Mouse (Mus musculus) neural tube, embryonic 14.5 days (tissue): ENCODE data around the gene Cds2. TPM values are rescaled to one million over a fixed set of nuclear protein-coding genes. Genes with fewer than 3 reads are reported as not detected.
"Not testable (repeated sequence)": the region's sequence is repeated elsewhere in the genome, so short reads cannot be mapped to it uniquely, and the experiment has no call there.

Source experiments
- ATAC-seq: fragments of 200-750 bp; cut with Nextera tagmentation; 2 replicates; pipeline ENCODE4 v1.8.0; 2017; ENCODE audit warnings: low read depth, mild to moderate bottlenecking, moderate TSS enrichment, moderate library complexity
- H3K27ac ChIP-seq: fragments of 300-500 bp; sonication (generic); 2 replicates; pipeline ENCODE4 v1.5.1; 2014; ENCODE audit warnings: low read depth, mild to moderate bottlenecking, control low read depth, low read length, moderate library complexity, mixed read lengths
- H3K27me3 ChIP-seq: fragments of 300-500 bp; sonication (generic); 2 replicates; pipeline ENCODE4 v1.6.1; 2014; ENCODE audit warnings: low read length; ENCODE audit not compliant: control insufficient read depth, insufficient read depth
- H3K36me3 ChIP-seq: fragments of 300-500 bp; sonication (generic); 2 replicates; pipeline ENCODE4 v1.6.1; 2014; ENCODE audit warnings: low read length, mixed read lengths; ENCODE audit not compliant: control insufficient read depth, insufficient read depth
- H3K4me1 ChIP-seq: fragments of 300-500 bp; sonication (generic); 2 replicates; pipeline ENCODE4 v1.6.1; 2014; ENCODE audit warnings: low read length; ENCODE audit not compliant: control insufficient read depth, insufficient read depth
- H3K4me2 ChIP-seq: fragments of 300-500 bp; sonication (generic); 2 replicates; pipeline ENCODE4 v1.6.1; 2014; ENCODE audit warnings: mild to moderate bottlenecking, low read depth, low read length, control low read depth
- H3K4me3 ChIP-seq: fragments of 300-500 bp; sonication (generic); 2 replicates; pipeline ENCODE4 v1.5.1; 2014; ENCODE audit warnings: low read depth, low read length, control low read depth, mixed read lengths
- H3K9ac ChIP-seq: fragments of 300-500 bp; sonication (generic); replicated peaks from 2 replicates; pipeline ENCODE4 v1.6.1; 2014; ENCODE audit warnings: low read depth, mild to moderate bottlenecking, control low read depth, low read length, mixed read lengths
- H3K9me3 ChIP-seq: fragments of 300-500 bp; sonication (generic); 2 replicates; pipeline ENCODE4 v1.6.1; 2016; ENCODE audit warnings: low read length; ENCODE audit not compliant: control insufficient read depth
- WGBS: fragments of 180-500 bp; shearing (Covaris S2); extraction: QIAGEN DNeasy Blood & Tissue Kit; methylation state at CpG from one replicate; pipeline ENCODE4 v1.1.7; 2014; 5-methylcytosine and 5-hydroxymethylcytosine counted together
- polyA plus RNA-seq: library from polyadenylated mRNA; unstranded; fragments of >200 nt; fragmentation: Nextera tagmentation; extraction: Ambion mirVana; gene quantifications from 2 replicates; pipeline ENCODE4 v1.2.1, GENCODE M21; 2014

The Cds2 gene
- polyA plus RNA-seq, 1 experiment from 2014 or later, result 52.8 TPM

GRCm38 (mm10) chr2:132284492-132285139 lies 21.7 kb downstream of the Cds2 start:
- WGBS, result 86% methylated on average over 12 of the region's 12 CpGs
- Histone ChIP-seq H3K27me3 (no peaks in the 10 kb centered on the region), H3K9ac (no peak overlapping the region), H3K27ac (no peak overlapping the region), H3K4me3 (no peak overlapping the region), H3K4me1 (peaks cover 9% of the 10 kb centered on the region; the same call in 1 of the 2 replicates), H3K9me3 (no peaks in the 10 kb centered on the region), H3K36me3 (no peaks in the 10 kb centered on the region), H3K4me2 (no peak overlapping the region)
- peak; percentile 45; the same call in 1 of the 2 replicates for ATAC-seq

GRCm38 (mm10) chr2:132285722-132286121 lies 22.8 kb downstream of the Cds2 start:
- H3K4me1 ChIP-seq, H3K4me2 ChIP-seq, H3K36me3 ChIP-seq, H3K4me3 ChIP-seq, H3K27ac ChIP-seq, H3K27me3 ChIP-seq, ATAC-seq, H3K9me3 ChIP-seq, H3K9ac ChIP-seq: not testable (repeated sequence)
- 93% methylated on average over 5 of the region's 5 CpGs for WGBS

DNA sequence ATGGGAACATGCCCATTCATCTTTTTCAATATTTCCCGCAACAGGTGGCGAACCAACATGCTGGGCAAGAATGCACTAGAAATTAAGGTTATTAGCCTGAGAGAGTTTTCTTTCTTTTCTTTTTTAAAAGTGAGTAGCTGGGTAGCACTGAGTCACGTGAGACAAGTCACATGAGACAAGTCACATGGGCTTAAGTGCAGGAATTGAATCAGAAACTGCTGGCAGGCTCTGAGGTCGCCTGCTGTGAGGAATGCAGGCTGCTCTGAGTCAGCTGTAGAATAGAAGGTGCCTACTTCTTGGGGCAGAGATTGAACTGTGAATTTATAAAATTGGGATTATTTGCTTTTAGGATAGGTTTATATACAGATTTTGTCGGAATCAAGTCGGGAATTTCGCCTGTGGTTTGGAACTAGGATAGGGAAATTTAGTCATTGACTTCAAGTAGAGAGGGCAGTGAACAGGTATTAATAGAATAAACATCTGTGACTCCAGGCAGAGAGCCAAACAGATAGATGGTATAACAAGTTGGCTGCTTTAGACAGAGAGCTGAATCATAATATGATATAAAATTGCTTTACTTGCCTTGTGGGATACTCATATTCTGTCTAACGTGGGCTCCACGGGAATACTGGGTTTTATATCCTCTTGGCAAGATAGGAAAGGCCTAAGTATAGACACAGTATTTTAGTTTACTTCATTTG lies 23.6 kb downstream of the Cds2 start:
- Histone ChIP-seq H3K9ac (no peak overlapping the region), H3K9me3 (no peaks in the 10 kb centered on the region), H3K4me1 (peaks cover 9% of the 10 kb centered on the region; the same call in 1 of the 2 replicates), H3K36me3 (no peaks in the 10 kb centered on the region), H3K27ac (no peak overlapping the region), H3K4me3 (no peak overlapping the region), H3K27me3 (no peaks in the 10 kb centered on the region), H3K4me2 (no peak overlapping the region)
- 88% methylated on average over 9 of the region's 9 CpGs for WGBS
- no peak for ATAC-seq

DNA sequence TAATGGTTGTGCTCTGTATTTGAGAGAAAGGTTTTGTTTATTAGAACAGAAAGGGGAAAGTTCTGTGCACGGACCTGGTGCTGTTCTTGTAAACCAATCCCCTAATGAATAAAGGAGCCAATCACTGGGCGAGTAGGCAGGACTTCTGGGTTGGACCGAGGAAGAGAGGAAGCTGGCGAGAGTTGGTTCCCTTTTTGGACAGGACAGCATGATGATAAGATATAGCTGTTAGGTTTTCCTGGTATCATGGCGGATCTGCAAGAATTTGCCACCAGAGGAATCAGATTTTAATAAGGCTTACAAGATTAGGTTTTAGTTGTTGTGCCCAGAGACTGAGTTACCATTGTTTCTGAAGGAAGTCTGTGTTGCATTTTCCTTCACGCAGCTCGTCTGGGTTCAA lies 26.3 kb downstream of the Cds2 start:
- not testable (repeated sequence) for H3K27ac ChIP-seq, H3K36me3 ChIP-seq, H3K9ac ChIP-seq, H3K4me2 ChIP-seq, H3K4me1 ChIP-seq, H3K4me3 ChIP-seq, H3K9me3 ChIP-seq, ATAC-seq, H3K27me3 ChIP-seq
- 89% methylated on average over 5 of the region's 7 CpGs for WGBS

GRCm38 (mm10) chr2:132290808-132291207 lies 27.9 kb downstream of the Cds2 start:
- Histone ChIP-seq H3K27me3 (no peaks in the 10 kb centered on the region), H3K4me2 (no peak overlapping the region), H3K9me3 (no peaks in the 10 kb centered on the region), H3K4me3 (no peak overlapping the region), H3K27ac (no peak overlapping the region), H3K9ac (no peak overlapping the region), H3K4me1 (no peaks in the 10 kb centered on the region), H3K36me3 (0 out of 2 replicates have a peak, but pooled peaks cover 5% of the 10 kb centered on the region)
- no peak for ATAC-seq
- 71% methylated on average over 6 of the region's 6 CpGs for WGBS

DNA sequence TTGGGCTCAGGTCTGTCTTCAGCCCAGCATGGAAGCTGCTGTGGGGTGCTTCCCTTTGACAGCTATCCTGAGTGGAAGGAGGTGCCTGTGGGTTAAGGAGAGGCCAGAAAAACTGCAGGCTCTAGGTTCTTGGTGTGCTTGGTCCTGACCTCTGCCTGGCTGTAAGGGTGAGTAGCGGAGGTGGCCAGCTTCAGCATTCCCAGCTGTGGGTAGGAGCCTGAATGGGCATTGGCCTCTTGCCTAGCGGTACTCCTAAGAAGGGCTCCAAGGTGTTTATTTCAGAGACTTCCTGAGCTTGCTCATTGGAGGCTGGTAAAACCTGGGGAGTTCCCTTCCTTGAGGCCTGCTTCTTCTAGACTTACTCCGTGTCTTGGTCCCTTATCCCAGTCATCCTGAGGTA lies 28.3 kb downstream of the Cds2 start:
- ATAC-seq, result no peak
- WGBS, result 84% methylated on average over 3 of the region's 3 CpGs
- Histone ChIP-seq H3K4me3 (no peak overlapping the region), H3K9me3 (no peaks in the 10 kb centered on the region), H3K4me1 (no peaks in the 10 kb centered on the region), H3K9ac (no peak overlapping the region), H3K36me3 (0 out of 2 replicates have a peak, but pooled peaks cover 5% of the 10 kb centered on the region), H3K27me3 (no peaks in the 10 kb centered on the region), H3K4me2 (no peak overlapping the region), H3K27ac (no peak overlapping the region)

DNA sequence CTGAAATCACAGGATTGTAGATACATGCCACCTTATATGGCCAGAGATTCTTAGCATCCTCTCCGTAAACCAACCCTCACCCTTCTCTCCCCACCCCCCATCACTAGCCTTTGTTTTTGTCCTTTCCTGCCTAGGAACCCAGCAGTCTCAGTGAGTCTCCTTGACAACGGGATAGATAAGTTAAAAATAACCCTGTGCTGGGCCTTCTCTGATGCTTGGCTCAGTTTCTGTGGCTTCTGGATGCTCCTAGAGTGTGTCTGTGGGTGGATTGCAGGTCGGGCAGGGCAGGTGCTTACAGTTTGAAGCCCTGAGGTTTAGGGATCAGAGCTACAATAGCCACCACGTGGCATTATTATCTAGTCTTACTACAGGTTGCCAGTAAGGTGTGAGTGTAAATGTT lies 29.1 kb downstream of the Cds2 start:
- no peaks in the 10 kb centered on the region for H3K4me1 ChIP-seq
- H3K9ac ChIP-seq, result no peak overlapping the region
- H3K9me3 ChIP-seq, result no peaks in the 10 kb centered on the region
- H3K27ac ChIP-seq, result no peak overlapping the region
- no peak overlapping the region for H3K4me2 ChIP-seq
- H3K4me3 ChIP-seq, result no peak overlapping the region
- H3K36me3 ChIP-seq, result peaks cover 5% of the 10 kb centered on the region; the same call in 1 of the 2 replicates
- no peak for ATAC-seq
- no peaks in the 10 kb centered on the region for H3K27me3 ChIP-seq
- 34% methylated on average over 4 of the region's 4 CpGs for WGBS

GRCm38 (mm10) chr2:132293694-132294450 lies 30.9 kb downstream of the Cds2 start:
- Histone ChIP-seq H3K4me1 (no peaks in the 10 kb centered on the region), H3K36me3 (peaks cover 20% of the 10 kb centered on the region), H3K4me3 (no peak overlapping the region), H3K9ac (no peak overlapping the region), H3K4me2 (no peak overlapping the region), H3K27ac (no peak overlapping the region), H3K27me3 (no peaks in the 10 kb centered on the region), H3K9me3 (no peaks in the 10 kb centered on the region)
- 95% methylated on average over 10 of the region's 10 CpGs for WGBS
- ATAC-seq, result no peak

DNA sequence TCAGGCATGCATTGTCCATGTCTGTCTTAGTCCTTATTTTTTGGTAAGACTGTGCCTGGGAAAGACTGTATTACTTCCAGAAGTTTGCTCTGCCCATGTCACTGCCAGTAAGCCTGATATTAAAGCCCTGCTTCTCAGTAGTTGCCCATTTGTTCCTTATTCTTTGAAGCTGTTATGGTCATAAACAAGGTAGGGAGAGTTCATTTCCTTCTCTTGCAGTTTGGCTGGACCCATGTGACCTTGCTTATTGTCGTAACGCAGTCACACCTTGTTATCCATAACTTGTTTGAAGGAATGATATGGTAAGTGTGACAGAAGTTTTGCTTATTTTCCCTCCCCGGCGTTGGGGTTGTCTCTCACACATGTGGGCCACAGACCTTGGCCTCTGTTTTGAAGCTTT lies 35.3 kb downstream of the Cds2 start:
- H3K27me3 ChIP-seq, result no peaks in the 10 kb centered on the region
- H3K9me3 ChIP-seq, result no peaks in the 10 kb centered on the region
- no peak overlapping the region for H3K4me2 ChIP-seq
- peaks cover 30% of the 10 kb centered on the region for H3K36me3 ChIP-seq
- no peaks in the 10 kb centered on the region for H3K4me1 ChIP-seq
- WGBS, result 93% methylated on average over 4 of the region's 4 CpGs
- no peak overlapping the region for H3K9ac ChIP-seq
- no peak overlapping the region for H3K4me3 ChIP-seq
- no peak overlapping the region for H3K27ac ChIP-seq
- ATAC-seq, result no peak
